Mouse (Mus musculus): ENCODE measurements around the gene Nrg4.
A peak's percentile ranks its signal among the peaks of the same experiment; 100 is the strongest.

Gene Nrg4

GRCm38 (mm10) chr9:55326515-55327233 lies at the start of gene Nrg4, which contains the start of gene Tmem266:
TSS of gene Nrg4 (minus strand) at chr9:55326844.
TSS of gene Tmem266 (plus strand) at chr9:55326913.
- DNase-seq (ENCODE audit: low spot score in 2 of 2): peak; percentile 68 to 74

GRCm38 (mm10) chr9:55371908-55372307 lies 45.3 kb upstream of the Nrg4 start:
- DNase-seq (ENCODE audit: low spot score in 2 of 2): no peak

DNA sequence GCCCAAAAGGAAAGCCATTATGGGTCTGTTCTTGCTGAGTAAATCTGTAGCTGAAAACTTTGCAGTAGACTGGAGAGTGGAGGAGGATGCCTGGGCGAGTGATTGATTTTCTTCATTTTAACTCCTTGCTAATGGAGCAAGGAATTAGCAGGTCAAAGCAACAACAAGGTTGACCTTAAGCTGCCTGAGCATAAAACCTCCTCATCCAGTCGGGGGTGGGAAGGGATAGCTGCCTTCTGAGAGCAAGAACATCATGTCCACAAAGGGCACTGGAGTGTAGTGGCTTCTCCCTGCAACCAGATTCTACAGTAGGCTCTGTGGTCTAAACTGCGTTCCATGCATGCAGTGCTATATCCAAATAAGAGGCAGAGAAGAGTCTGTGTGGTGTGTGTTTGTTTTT lies 41.4 kb upstream of the Nrg4 start:
- no peak for DNase-seq (ENCODE audit: low spot score in 2 of 2)

- DNase-seq (ENCODE audit: low spot score in 2 of 2): no peak
Measured at GRCm38 (mm10) chr9:55363707-55364106, 37.1 kb upstream of the Nrg4 start.

DNA sequence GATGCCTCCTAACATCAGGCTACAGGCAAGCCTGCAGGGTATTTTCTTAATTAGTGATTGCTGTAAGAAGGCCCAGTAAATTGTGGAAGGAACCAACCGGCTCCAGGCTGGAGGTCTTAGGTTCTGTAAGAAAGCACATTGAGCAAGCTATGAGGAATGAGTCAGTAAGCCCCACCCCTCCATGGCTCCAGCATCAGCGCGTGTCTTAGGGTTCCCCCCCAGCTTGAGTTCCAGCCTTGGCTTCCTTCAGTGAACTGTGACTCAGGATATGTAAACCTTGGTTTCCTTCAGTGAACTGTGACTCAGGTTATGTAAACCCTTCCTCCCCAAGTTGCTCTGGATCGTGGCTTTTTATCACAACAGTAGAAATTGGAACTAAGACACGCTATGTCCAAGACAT lies 35.3 kb upstream of the Nrg4 start:
- no peak for DNase-seq (ENCODE audit: low spot score in 2 of 2)

DNA sequence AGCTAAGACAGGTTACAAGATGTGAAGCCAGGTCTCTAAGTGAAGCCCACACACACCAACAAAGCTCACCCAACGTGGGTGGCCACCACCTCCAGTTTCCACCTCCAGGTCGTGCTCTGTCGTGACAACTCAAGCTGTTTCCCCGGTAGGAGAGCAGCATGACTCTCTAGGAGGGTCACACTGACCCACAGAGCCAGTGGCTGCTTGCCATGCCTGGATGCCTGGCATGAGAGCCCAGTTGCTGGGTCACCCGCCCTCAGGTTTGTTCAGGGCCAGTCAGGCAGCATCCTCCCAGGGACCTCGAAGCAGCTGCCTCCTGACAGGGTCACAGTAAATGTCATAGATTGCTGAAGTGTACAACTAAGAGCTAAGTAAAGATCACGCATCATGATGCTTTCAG lies 34.2 kb upstream of the Nrg4 start:
- peak in 1 of 2 experiments; percentile 11 for DNase-seq (ENCODE audit: low spot score in 2 of 2)

DNA sequence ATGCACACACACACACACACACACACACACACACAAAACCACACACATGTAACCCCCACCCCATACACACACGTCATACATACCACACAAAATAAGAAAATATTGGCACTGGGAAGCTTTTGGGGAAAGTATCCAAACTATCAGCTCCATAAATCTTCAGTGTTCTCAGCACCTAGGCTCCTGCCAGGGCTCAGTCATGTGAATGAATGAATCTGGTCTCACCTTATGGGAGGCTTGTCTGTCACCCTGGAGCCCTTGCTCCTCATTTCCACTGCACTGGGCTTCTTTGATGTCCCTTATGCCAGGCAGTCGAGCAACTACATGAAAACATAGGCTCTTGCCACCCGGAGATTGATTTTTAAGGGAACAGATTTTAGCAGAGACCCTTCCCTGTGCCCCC lies 33.7 kb upstream of the Nrg4 start:
- no peak for DNase-seq (ENCODE audit: low spot score in 2 of 2)

GRCm38 (mm10) chr9:55357164-55357563 lies 30.5 kb upstream of the Nrg4 start:
- DNase-seq (ENCODE audit: low spot score in 2 of 2): no peak

- no peak for DNase-seq (ENCODE audit: low spot score in 2 of 2)
Measured at GRCm38 (mm10) chr9:55355270-55355834, 28.7 kb upstream of the Nrg4 start.

DNA sequence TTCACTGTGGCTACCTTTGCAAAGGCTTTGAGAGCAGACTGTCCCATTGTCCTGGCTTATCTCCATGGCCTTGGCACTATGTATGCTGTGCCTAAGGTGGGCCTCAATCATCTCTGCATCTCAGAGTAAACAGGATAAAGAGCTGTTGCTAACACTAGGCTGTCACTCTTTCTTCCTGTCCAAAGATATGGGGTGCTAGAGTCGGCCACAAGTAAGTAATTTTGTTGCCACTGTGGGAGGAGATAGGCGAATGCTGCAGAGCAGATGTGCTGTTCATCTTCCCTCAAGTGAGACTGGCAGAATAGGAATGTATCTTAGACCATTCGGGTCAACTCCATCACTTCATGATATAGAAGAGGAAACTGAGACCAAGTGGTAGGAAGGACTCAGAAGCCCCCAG lies 28.0 kb upstream of the Nrg4 start:
- no peak for DNase-seq (ENCODE audit: low spot score in 2 of 2)

DNA sequence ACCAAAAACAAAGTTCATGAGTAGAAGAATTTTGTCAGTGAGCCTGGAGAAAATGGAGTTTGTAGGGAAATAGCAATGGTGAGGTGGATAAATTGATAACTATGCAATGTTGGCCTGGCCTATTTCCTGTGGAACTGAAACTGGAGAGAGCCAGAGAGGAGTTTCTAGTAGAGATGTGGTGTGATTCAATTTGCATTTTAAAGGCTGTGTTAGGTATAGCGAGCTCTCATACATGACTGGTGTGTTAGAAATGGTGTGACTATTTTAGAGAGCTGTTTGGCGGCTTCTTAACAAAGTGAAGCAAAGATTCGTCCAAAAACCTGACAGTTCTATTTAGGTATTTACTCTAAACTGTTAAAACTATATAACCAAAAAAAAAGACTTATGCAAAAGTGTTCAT lies 22.0 kb upstream of the Nrg4 start:
- DNase-seq (ENCODE audit: low spot score in 2 of 2): no peak

DNA sequence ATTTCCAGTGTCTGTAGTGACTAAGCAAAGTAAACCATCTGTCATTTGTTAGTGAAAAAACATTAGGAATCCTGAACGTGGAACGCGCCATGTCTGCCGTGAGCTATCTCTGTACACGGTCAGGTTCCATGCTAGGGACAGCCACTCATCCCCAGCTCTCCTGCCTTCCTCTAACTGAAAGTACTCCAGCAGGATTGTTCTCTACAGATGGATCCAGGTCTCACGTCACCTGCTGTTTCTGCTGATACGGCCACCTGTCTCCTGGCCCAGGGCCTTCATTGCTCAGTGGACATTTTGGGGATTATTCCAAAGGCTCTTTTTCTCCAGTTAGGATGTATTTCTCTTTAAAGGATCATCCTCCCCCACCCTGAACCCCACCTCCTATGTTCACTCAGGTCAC lies 18.7 kb upstream of the Nrg4 start:
- DNase-seq (ENCODE audit: low spot score in 2 of 2): no peak

DNA sequence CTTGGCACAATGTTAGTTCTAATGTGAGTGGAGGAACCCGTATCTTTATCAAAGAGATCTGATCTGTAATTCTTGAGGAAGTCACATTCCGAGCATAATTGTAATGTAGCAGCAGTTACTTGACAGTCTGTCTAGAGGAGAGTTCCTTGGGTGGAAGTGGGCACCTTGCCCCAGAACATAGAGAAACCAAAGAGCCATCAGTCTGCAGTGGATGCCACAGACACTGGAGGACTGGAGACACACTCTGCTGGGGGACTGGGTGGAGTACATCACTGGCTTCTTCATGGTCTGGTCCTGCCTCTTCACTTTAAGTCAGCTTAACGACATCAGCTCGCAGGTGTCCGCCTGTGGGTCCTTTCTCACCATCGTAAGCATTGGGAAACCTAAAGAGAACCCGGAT lies 17.5 kb upstream of the Nrg4 start:
- no peak for DNase-seq (ENCODE audit: low spot score in 2 of 2)

- DNase-seq (ENCODE audit: low spot score in 2 of 2): peak; percentile 5 to 10
Measured at GRCm38 (mm10) chr9:55332949-55333348, 6.3 kb upstream of the Nrg4 start.

- no peak for DNase-seq (ENCODE audit: low spot score in 2 of 2)
Measured at GRCm38 (mm10) chr9:55332476-55332875, 5.8 kb upstream of the Nrg4 start.

GRCm38 (mm10) chr9:55329401-55329800 lies 2.8 kb upstream of the Nrg4 start:
- DNase-seq (ENCODE audit: low spot score in 2 of 2): no peak

GRCm38 (mm10) chr9:55328151-55328918 lies 1.7 kb upstream of the Nrg4 start:
- no peak for DNase-seq (ENCODE audit: low spot score in 2 of 2)

GRCm38 (mm10) chr9:55327234-55327615 lies 581 bp upstream of the Nrg4 start:
- DNase-seq (ENCODE audit: low spot score in 2 of 2): no peak

DNA sequence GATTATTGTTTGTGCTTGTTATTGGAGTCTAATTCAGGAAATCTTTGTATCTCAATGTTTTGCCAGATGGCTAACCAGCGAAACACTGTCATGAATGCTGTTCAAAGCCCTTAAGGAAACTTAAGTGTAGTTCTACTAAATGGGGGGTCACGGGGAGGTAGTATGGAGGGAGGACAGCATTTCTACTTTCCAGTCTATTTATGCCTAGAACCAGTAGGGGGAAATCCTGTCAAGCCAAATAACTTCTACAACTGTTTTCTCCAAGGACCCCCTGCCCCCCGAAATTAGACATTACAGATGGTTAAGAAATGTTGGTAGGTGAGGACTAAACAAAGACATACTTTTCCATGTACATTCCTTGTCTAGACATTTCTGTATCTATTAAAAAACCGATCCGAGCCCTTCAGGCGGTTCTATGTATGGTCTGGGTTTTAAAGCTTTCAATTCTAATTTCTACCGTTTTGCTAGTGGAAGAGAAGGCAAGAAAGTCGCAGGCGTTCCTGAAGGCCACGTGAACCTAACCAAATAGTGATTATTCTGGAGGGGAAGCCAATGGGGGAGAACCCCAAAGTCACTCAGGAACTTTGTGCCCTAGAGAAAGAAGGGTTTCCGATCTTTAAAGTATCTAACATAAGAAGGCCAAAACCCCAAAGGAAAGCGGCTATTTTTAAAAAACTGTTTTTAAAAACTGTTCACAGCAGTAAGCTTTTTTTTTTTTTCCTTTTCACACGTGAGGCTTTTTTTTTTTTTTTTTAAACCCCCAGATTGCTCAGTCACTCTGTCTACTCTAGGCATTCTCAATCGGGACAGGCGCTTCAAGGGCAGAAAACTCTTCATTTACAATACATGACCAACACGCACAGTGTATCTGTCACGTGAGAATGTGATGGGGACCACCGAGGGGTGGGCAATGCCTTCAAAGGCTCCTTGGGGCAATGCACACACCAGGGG lies 805 bp downstream of the Nrg4 start:
- no peak for DNase-seq (ENCODE audit: low spot score in 2 of 2)

DNA sequence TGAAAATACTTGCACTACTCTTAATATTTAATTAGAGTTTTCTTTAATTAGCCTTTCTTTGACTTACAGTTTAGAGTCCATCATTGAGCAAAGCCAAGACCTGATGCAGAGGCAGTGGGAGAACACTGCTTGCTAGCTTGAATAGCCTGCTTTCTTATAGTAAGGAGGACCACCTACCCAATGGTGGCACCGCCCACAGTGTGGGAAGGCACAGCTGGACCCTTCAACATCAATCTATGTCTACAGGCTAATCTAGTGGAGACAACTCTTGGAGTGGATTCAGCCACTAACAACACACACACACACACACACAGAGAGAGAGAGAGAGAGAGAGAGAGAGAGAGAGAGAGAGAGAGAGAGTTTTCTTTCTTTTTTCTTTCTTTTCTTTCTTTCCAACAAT lies 1.6 kb downstream of the Nrg4 start:
- no peak for DNase-seq (ENCODE audit: low spot score in 2 of 2)

DNA sequence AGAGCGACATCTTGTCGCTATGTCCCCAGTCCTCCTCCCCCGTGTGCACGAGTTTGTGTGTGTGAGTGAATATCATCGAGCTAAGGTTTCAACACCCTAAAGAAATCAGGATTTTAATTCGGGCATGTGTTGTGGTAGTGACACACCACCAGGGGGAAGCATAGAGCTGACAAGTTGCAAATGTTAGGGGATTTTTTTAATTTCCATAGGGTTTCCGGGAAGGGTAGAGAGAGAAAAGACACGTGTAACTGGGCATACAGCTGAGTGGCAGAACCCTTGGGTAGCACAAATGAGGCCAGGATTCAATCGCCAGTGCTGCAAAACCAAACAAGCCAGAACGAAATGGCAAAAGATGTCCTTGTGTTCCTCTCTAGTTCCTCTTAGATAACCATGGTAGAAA lies 2.1 kb downstream of the Nrg4 start:
- no peak for DNase-seq (ENCODE audit: low spot score in 2 of 2)

- no peak for DNase-seq (ENCODE audit: low spot score in 2 of 2)
Measured at GRCm38 (mm10) chr9:55324085-55324484, 2.6 kb downstream of the Nrg4 start.
